Mouse (Mus musculus): ENCODE data around the gene Unk.

DNA sequence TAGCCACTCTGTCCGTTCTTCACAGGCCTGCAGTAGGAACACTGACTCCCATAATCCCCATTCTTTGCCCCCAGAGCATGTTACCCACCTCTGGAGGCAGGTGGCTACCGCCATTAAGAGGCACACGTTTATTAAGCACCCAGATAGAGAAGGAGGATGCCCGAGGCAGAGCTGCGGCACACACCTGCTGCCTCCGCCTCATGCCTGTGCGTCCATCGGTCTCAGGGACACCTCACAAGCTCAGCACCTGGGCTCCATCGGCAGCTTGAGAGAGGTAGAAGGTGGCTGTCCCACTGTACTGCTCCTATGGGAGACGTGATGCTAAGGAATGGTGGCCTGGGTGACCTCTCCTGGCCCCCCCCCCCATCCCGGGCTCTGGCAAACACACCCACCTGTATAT is 21.7 kb upstream of the Unk start:
- TF ChIP-seq POLR2A (IDR thresholded peaks at IDR 0.05; ENCODE audit: borderline replicate concordance, insufficient read depth, low read length) (no peak), CTCF (IDR thresholded peaks at IDR 0.05; ENCODE audit: borderline replicate concordance, insufficient read depth, low read depth, low read length) (no peak)

Measured in cerebellum, adult 2 months (tissue).